Mouse (Mus musculus): Measurements from ENCODE around the gene Chmp6. TPM values are rescaled to one million over a fixed set of nuclear protein-coding genes. Genes with fewer than 3 reads are reported as not detected.

Chmp6 gene
- total and polyA plus RNA-seq, 3 experiments, result 50.3 to 70.6 (median 59.7) TPM

DNA sequence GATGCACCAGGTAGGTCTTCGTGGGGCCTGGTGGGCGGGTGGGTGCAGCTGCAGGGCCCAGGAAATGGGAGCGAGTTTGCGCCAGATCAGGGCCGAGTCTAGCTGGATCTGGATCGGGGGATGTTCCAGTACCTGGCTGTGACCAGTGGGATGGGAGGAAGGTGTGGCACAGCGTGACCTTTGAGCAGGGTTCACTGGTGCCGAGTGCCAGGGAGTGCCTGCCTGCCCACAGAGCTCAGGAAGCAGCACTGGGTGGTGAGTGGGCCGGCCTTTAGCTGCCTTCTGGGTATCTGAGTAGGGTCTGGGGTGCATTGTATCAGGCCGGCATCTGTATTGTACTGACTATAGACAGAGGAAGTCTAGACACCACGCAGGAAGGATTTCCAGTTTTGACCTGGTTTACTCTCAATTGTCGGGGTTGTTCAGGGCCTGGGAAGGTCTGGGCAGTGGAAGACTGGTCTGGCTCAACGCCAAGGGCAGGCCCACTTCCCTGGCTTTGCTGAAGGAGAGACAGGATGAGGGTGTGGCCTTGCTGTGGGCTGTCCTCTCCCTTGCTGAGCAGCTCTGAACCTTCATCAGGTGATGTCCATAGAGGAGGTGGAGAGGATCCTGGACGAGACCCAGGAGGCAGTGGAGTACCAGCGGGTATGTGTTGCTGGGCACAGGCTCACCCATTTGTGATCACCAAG lies 3.0 kb downstream of the Chmp6 start:
- TF ChIP-seq SMC3 (IDR thresholded peaks at IDR 0.05; ENCODE audit: low read depth, low read length) (no peak), RCOR1 (conservative IDR thresholded peaks at IDR 0.05; ENCODE audit: low read depth, low read length) (no peak), EP300 (IDR thresholded peaks at IDR 0.05; ENCODE audit: low read length) (no peak), TCF12 (IDR thresholded peaks at IDR 0.05; ENCODE audit: low read depth, low read length) (no peak), ZMIZ1 (IDR thresholded peaks at IDR 0.05; ENCODE audit: low read depth, low read length) (no peak), NRF1 (IDR thresholded peaks at IDR 0.05; ENCODE audit: low read depth, low read length) (no peak), NELFE (IDR thresholded peaks at IDR 0.05; ENCODE audit: low read depth, low read length) (no peak), MYC (IDR thresholded peaks at IDR 0.05; ENCODE audit: low read depth, low read length) (no peak), MEF2A (IDR thresholded peaks at IDR 0.05; ENCODE audit: borderline replicate concordance, low read depth, low read length) (no peak), ELF1 (IDR thresholded peaks at IDR 0.05; ENCODE audit: low read depth, low read length) (no peak), HCFC1 (IDR thresholded peaks at IDR 0.05; ENCODE audit: low read depth, low read length) (no peak), JUND (conservative IDR thresholded peaks at IDR 0.05; ENCODE audit: low read depth, low read length) (no peak), CTCF (conservative IDR thresholded peaks at IDR 0.05 in 1 of 2, IDR thresholded peaks at IDR 0.05 in 1 of 2; ENCODE audit: low read depth in 2 of 2, low read length in 2 of 2) (no peak), USF1 (IDR thresholded peaks at IDR 0.05; ENCODE audit: low read depth, low read length) (no peak)
- no peak for DNase-seq (ENCODE audit: extremely low read depth)
- Histone ChIP-seq H3K36me3 (replicated peaks in 1 of 2; ENCODE audit: control insufficient read depth in 1 of 2, insufficient read depth in 1 of 2, low read length in 1 of 2) (peaks cover 45 to 63% of the 10 kb centered on the region in 2 experiments), H3K27ac (ENCODE audit: insufficient read depth, low read depth) (no peak overlapping the region), H3K79me2 (replicated peaks; ENCODE audit: control insufficient read depth, extremely low read depth, insufficient read depth, poor library complexity, severe bottlenecking) (0 out of 2 replicates have a peak, but pooled peaks cover 3% of the 10 kb centered on the region), H3K9ac (ENCODE audit: insufficient read depth, low read depth) (no peak overlapping the region), H3K4me2 (ENCODE audit: insufficient read depth, low read depth, poor library complexity, severe bottlenecking) (no peak overlapping the region), H3K27me3 (replicated peaks) (no peaks in the 10 kb centered on the region), H3K9me3 (replicated peaks; ENCODE audit: low read length) (no peaks in the 10 kb centered on the region), H3K4me3 (replicated peaks in 1 of 3; ENCODE audit: low read depth in 2 of 3, low read length in 2 of 3, poor library complexity in 1 of 3) (no peak overlapping the region), H3K4me1 (ENCODE audit: control insufficient read depth in 1 of 2, insufficient read depth in 2 of 2) (peaks cover 19 to 28% of the 10 kb centered on the region in 2 experiments)
- in situ Hi-C loops (cut with MboI; ENCODE audit: low pct_ligation_motif_present, low pct_unique_long_range_greater_than_20kb, low sequenced_read_pairs), result loop anchor here (5.0 to 10.0 kb wide), 2 partner anchors 81 to 179 kb away; partner anchors contain the start of genes Ndufaf8 and Tepsin
- dilution Hi-C loops (cut with MboI; ENCODE audit: extremely low pct_ligation_motif_present, extremely low pct_unique_long_range_greater_than_20kb, low sequenced_read_pairs), result no loop called here

DNA sequence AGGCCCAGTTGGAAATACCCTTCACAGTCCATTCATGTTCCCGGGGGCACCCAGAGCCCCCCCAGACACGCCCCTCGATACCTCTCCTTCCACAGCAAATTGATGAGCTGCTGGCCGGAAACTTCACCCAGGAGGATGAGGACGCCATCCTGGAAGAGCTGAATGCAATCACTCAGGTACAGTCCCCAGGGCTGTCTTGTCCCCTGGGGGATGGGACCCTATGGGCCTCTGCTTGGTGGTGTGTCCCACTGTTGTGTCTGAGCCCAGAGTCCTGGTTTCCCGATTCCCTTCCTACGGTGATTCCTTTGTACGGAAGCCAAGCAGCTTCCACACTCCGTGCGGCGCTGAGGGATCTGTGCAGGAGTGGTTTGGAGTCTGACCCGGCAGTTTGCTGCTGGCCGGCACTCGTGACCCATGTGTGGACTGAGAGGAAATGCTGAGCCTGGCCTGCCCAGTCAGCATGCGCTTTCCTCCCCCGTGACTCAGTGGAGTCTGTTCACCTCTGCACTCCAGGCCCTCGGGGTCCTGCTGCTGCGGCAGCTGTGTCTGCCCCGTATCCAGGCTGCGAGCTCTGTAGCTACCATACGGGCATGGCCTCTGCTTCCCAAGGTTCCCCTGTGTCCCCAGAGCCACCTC lies 3.7 kb downstream of the Chmp6 start:
- no peak overlapping the region for H3K4me2 ChIP-seq (ENCODE audit: insufficient read depth, low read depth, poor library complexity, severe bottlenecking)
- in situ Hi-C loops (cut with MboI; ENCODE audit: low pct_ligation_motif_present, low pct_unique_long_range_greater_than_20kb, low sequenced_read_pairs), result loop anchor here (5.0 to 10.0 kb wide), 2 partner anchors 80 to 178 kb away; partner anchors contain the start of genes Ndufaf8 and Tepsin

More for the DNA sequence above, 3.7 kb downstream of the Chmp6 start:
- Histone ChIP-seq H3K4me3 (replicated peaks in 1 of 3; ENCODE audit: low read depth in 2 of 3, low read length in 2 of 3, poor library complexity in 1 of 3) (no peak overlapping the region), H3K36me3 (replicated peaks in 1 of 2; ENCODE audit: control insufficient read depth in 1 of 2, insufficient read depth in 1 of 2, low read length in 1 of 2) (peaks cover 45 to 63% of the 10 kb centered on the region in 2 experiments), H3K27ac (ENCODE audit: insufficient read depth, low read depth) (no peak overlapping the region), H3K9ac (ENCODE audit: insufficient read depth, low read depth) (no peak overlapping the region), H3K79me2 (replicated peaks; ENCODE audit: control insufficient read depth, extremely low read depth, insufficient read depth, poor library complexity, severe bottlenecking) (0 out of 2 replicates have a peak, but pooled peaks cover 3% of the 10 kb centered on the region), H3K9me3 (replicated peaks; ENCODE audit: low read length) (no peaks in the 10 kb centered on the region), H3K27me3 (replicated peaks) (no peaks in the 10 kb centered on the region), H3K4me1 (ENCODE audit: control insufficient read depth in 1 of 2, insufficient read depth in 2 of 2) (peaks cover 19 to 28% of the 10 kb centered on the region in 2 experiments)
- DNase-seq (ENCODE audit: extremely low read depth), result no peak
- dilution Hi-C loops (cut with MboI; ENCODE audit: extremely low pct_ligation_motif_present, extremely low pct_unique_long_range_greater_than_20kb, low sequenced_read_pairs), result no loop called here
- TF ChIP-seq ZC3H11A (IDR thresholded peaks at IDR 0.05; ENCODE audit: low read depth, low read length), result no peak
- no peak for TF ChIP-seq ZMIZ1 (IDR thresholded peaks at IDR 0.05; ENCODE audit: low read depth, low read length)
- TF ChIP-seq MEF2A (IDR thresholded peaks at IDR 0.05; ENCODE audit: borderline replicate concordance, low read depth, low read length), result no peak
- TF ChIP-seq IRF4 (IDR thresholded peaks at IDR 0.05; ENCODE audit: low read depth, low read length), result no peak
- TF ChIP-seq MAZ (IDR thresholded peaks at IDR 0.05; ENCODE audit: low read depth, low read length), result no peak
- TF ChIP-seq POLR2AphosphoS2 (IDR thresholded peaks at IDR 0.05; ENCODE audit: low read depth, low read length), result no peak
- TF ChIP-seq ELF1 (IDR thresholded peaks at IDR 0.05; ENCODE audit: low read depth, low read length), result no peak
- no peak for TF ChIP-seq POLR2A (IDR thresholded peaks at IDR 0.05; ENCODE audit: low read depth, low read length)
- no peak for TF ChIP-seq RCOR1 (conservative IDR thresholded peaks at IDR 0.05; ENCODE audit: low read depth, low read length)
- no peak for TF ChIP-seq RAD21 (IDR thresholded peaks at IDR 0.05; ENCODE audit: low read depth, low read length)
- TF ChIP-seq CHD1 (IDR thresholded peaks at IDR 0.05; ENCODE audit: low read depth, low read length), result no peak
